Mouse (Mus musculus) megakaryocyte, adult 5-6 weeks (primary cell): ENCODE measurements around the gene Grid2. TPM values are rescaled to one million over a fixed set of nuclear protein-coding genes. Genes with fewer than 3 reads are reported as not detected.

Experiments
- ATAC-seq: 2 replicates; pipeline ENCODE4 v1.8.0; 2016; ENCODE audit warnings: mild to moderate bottlenecking, inconsistent platforms; ENCODE audit not compliant: poor library complexity, severe bottlenecking
- total RNA-seq, 2 experiments: library from RNA; stranded (forward) in 1 of 2; stranded (reverse) in 1 of 2; fragments of 153-499, 151-499 nt in 1 of 2; fragments of 221-1000, 200-1000 nt in 1 of 2; gene quantifications; 2 replicates each; pipeline versions ENCODE4 v1.2.3 to v1.2.4; 2015 to 2017

The Grid2 gene
- total RNA-seq, 2 experiments from 2014 or later = not detected

- ATAC-seq = no peak
Observed at GRCm38 (mm10) chr6:64293761-64294160, 1038.1 kb downstream of the Grid2 start.

- no peak for ATAC-seq
Observed at GRCm38 (mm10) chr6:64297633-64298032, 1042.0 kb downstream of the Grid2 start.

- ATAC-seq = no peak
Observed at GRCm38 (mm10) chr6:64304709-64305476, 1049.2 kb downstream of the Grid2 start.

GRCm38 (mm10) chr6:64308631-64309030 is 1053.0 kb downstream of the Grid2 start:
- no peak for ATAC-seq

- ATAC-seq = no peak
Observed at GRCm38 (mm10) chr6:64313132-64313531, 1057.5 kb downstream of the Grid2 start.

GRCm38 (mm10) chr6:64326936-64327335 is 1071.3 kb downstream of the Grid2 start:
- ATAC-seq = no peak

- no peak for ATAC-seq
Observed at GRCm38 (mm10) chr6:64327876-64328275, 1072.2 kb downstream of the Grid2 start.

GRCm38 (mm10) chr6:64398413-64399098 is 1142.9 kb downstream of the Grid2 start:
- no peak for ATAC-seq

- no peak for ATAC-seq
Observed at GRCm38 (mm10) chr6:64427658-64428057, 1172.0 kb downstream of the Grid2 start.

- no peak for ATAC-seq
Observed at GRCm38 (mm10) chr6:64428898-64429297, 1173.2 kb downstream of the Grid2 start.

- no peak for ATAC-seq
Observed at GRCm38 (mm10) chr6:64448127-64448526, 1192.5 kb downstream of the Grid2 start.

- ATAC-seq = no peak
Observed at GRCm38 (mm10) chr6:64448864-64449355, 1193.2 kb downstream of the Grid2 start.

GRCm38 (mm10) chr6:64450770-64451169 is 1195.1 kb downstream of the Grid2 start:
- no peak for ATAC-seq

- ATAC-seq = no peak
Observed at GRCm38 (mm10) chr6:64479884-64480283, 1224.2 kb downstream of the Grid2 start.

- no peak for ATAC-seq
Observed at GRCm38 (mm10) chr6:64480592-64480991, 1224.9 kb downstream of the Grid2 start.

GRCm38 (mm10) chr6:64490313-64491067 is 1234.8 kb downstream of the Grid2 start:
- ATAC-seq = no peak

- ATAC-seq = no peak
Observed at GRCm38 (mm10) chr6:64504394-64504793, 1248.7 kb downstream of the Grid2 start.

GRCm38 (mm10) chr6:64542168-64542567 is 1286.5 kb downstream of the Grid2 start:
- no peak for ATAC-seq

GRCm38 (mm10) chr6:64553645-64554044 is 1298.0 kb downstream of the Grid2 start:
- no peak for ATAC-seq

GRCm38 (mm10) chr6:64555220-64555619 is 1299.5 kb downstream of the Grid2 start:
- no peak for ATAC-seq

- ATAC-seq = no peak
Observed at GRCm38 (mm10) chr6:64568599-64568998, 1312.9 kb downstream of the Grid2 start.
